Mouse (Mus musculus): ENCODE measurements around the gene Magi2. TPM values are rescaled to one million over a fixed set of nuclear protein-coding genes. Genes with fewer than 3 reads are reported as not detected.

Gene Magi2
- polyA plus RNA-seq, 1 experiment: 0.79 TPM

DNA sequence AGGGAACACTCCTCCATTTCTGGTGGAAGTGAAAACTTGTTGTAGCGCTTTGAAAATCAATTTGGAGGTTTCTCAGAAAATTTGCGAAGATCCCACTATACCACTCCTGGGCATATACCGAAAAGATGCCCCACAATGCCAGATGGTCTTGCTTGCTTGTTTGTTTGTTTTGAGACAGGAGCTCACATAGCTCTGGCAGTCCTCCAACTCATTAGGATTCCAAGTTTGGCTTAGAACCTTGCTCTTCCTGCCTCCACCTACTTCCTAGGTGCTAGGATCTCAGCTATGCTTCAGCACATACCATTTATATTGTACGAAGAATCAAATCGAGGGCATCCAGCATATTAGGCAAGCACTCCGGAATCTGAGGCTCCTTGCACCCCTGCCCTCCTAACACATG is 79.8 kb downstream of the Magi2 start:
- no peak for DNase-seq (ENCODE audit: low read depth in 1 of 2, low spot score in 2 of 2)
- Histone ChIP-seq H3K36me3 (ENCODE audit: control insufficient read depth, insufficient read depth, low read length) (no peaks in the 10 kb centered on the region), H3K27me3 (ENCODE audit: control insufficient read depth, insufficient read depth, low read length) (no peaks in the 10 kb centered on the region), H3K4me1 (ENCODE audit: control insufficient read depth, insufficient read depth, insufficient read length) (no peaks in the 10 kb centered on the region), H3K4me3 (ENCODE audit: extremely low read depth, insufficient read depth, insufficient read length) (no peak overlapping the region), H3K27ac (ENCODE audit: insufficient read depth, low read length) (no peak overlapping the region)
- 90% methylated on average over 6 of the region's 6 CpGs for WGBS
- TF ChIP-seq CTCF (IDR thresholded peaks at IDR 0.05; ENCODE audit: extremely low read depth, insufficient read depth, insufficient read length, insufficient replicate concordance) (no peak), POLR2A (IDR thresholded peaks at IDR 0.05; ENCODE audit: low read depth, low read length) (no peak)

DNA sequence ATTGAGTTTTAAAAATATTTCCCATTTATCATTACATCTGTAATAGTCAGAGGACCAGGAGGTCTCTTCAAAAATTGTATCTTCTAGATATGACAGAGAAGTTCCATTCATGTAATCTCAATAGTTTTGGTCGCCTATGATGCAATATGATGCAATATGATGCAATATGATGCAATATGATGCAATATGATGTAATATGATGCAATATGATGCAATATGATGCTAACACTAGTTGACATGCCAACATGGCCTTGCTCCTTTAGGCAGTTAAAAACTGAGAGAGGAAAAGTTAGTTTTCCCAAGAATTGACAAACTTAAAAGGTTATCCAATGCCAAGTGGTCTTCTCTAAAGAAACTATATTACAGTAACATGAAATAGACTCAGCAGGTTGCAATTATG is 83.0 kb downstream of the Magi2 start:
- TF ChIP-seq CTCF (IDR thresholded peaks at IDR 0.05; ENCODE audit: extremely low read depth, insufficient read depth, insufficient read length, insufficient replicate concordance): no peak
- no peak for TF ChIP-seq POLR2A (IDR thresholded peaks at IDR 0.05; ENCODE audit: low read depth, low read length)
- no peak overlapping the region for H3K27ac ChIP-seq (ENCODE audit: insufficient read depth, low read length)
- DNase-seq (ENCODE audit: low read depth in 1 of 2, low spot score in 2 of 2): no peak
- no peaks in the 10 kb centered on the region for H3K27me3 ChIP-seq (ENCODE audit: control insufficient read depth, insufficient read depth, low read length)
- 67% methylated on average over 1 of the region's 1 CpGs for WGBS
- no peaks in the 10 kb centered on the region for H3K36me3 ChIP-seq (ENCODE audit: control insufficient read depth, insufficient read depth, low read length)
- no peaks in the 10 kb centered on the region for H3K4me1 ChIP-seq (ENCODE audit: control insufficient read depth, insufficient read depth, insufficient read length)
- H3K4me3 ChIP-seq (ENCODE audit: extremely low read depth, insufficient read depth, insufficient read length): no peak overlapping the region

DNA sequence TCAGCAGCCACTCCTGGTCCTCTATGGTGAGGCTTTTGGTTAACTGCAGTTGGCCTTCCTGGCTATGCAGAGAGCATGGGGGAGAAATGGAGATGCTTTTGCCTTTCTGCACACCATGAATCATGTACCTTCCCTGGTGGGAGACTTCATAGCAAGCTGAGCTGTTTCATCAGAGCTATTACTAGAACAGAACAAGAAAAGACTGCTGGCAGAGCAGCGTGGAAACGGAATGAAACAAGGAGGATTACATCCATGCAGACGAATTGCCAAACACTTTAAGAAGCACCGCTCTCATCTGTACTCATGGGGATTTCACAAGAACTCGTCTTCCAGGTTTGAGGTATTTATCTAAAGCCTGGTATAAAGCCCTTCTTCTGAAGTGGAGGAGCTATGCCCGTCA is 95.7 kb downstream of the Magi2 start:
- no peak for DNase-seq (ENCODE audit: low read depth in 1 of 2, low spot score in 2 of 2)
- H3K27me3 ChIP-seq (ENCODE audit: control insufficient read depth, insufficient read depth, low read length): no peaks in the 10 kb centered on the region
- no peak overlapping the region for H3K27ac ChIP-seq (ENCODE audit: insufficient read depth, low read length)
- H3K4me1 ChIP-seq (ENCODE audit: control insufficient read depth, insufficient read depth, insufficient read length): no peaks in the 10 kb centered on the region
- H3K4me3 ChIP-seq (ENCODE audit: extremely low read depth, insufficient read depth, insufficient read length): no peak overlapping the region
- H3K36me3 ChIP-seq (ENCODE audit: control insufficient read depth, insufficient read depth, low read length): no peaks in the 10 kb centered on the region
- 84% methylated on average over 6 of the region's 6 CpGs for WGBS
- TF ChIP-seq CTCF (IDR thresholded peaks at IDR 0.05; ENCODE audit: extremely low read depth, insufficient read depth, insufficient read length, insufficient replicate concordance) (no peak), POLR2A (IDR thresholded peaks at IDR 0.05; ENCODE audit: low read depth, low read length) (no peak)

DNA sequence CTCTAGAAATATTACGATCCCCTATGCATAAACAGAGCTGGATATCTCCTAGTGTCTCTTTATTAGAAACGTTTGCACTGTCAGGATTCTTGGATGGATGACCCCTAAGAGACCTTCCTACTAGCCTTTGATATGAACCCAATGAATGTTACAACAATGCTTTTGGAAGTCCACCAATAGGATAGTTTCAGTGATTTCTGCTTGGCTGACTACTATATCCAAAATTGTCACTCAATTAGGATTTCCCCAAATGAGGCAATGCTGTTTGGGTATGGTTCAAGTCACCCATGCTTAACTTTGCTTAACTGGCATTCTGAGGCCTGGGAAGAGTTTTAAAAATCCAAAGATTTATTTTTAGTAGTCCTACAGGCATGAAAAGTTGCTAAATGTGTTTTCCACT is 110.7 kb downstream of the Magi2 start:
- no peak overlapping the region for H3K27ac ChIP-seq (ENCODE audit: insufficient read depth, low read length)
- 72% methylated on average over 2 of the region's 2 CpGs for whole genome bisulfite sequencing
- no peaks in the 10 kb centered on the region for H3K27me3 ChIP-seq (ENCODE audit: control insufficient read depth, insufficient read depth, low read length)
- no peak for DNase-seq (ENCODE audit: low read depth in 1 of 2, low spot score in 2 of 2)
- H3K4me3 ChIP-seq (ENCODE audit: extremely low read depth, insufficient read depth, insufficient read length): no peak overlapping the region
- no peaks in the 10 kb centered on the region for H3K36me3 ChIP-seq (ENCODE audit: control insufficient read depth, insufficient read depth, low read length)
- H3K4me1 ChIP-seq (ENCODE audit: control insufficient read depth, insufficient read depth, insufficient read length): no peaks in the 10 kb centered on the region
- TF ChIP-seq CTCF (IDR thresholded peaks at IDR 0.05; ENCODE audit: extremely low read depth, insufficient read depth, insufficient read length, insufficient replicate concordance) (no peak), POLR2A (IDR thresholded peaks at IDR 0.05; ENCODE audit: low read depth, low read length) (no peak)

DNA sequence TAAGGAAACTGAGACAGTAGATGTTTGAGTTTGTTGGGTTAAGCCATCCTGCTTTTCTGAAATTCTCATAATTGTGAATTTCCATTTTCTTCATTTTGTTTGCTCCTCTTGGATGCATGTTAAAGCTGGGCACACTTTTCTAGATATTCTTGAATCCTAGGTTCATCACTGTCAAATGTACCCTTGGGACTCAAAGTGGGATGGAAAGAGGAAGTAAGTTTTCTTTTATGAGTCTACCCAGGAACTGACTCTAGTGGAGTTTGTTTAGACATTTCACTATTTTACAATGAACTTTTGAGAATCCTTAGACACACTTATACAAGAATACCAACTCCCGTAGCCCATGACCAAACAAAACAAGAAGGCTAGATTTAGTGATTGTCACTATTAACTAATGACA is 141.3 kb downstream of the Magi2 start:
- TF ChIP-seq CTCF (IDR thresholded peaks at IDR 0.05; ENCODE audit: extremely low read depth, insufficient read depth, insufficient read length, insufficient replicate concordance) (no peak), POLR2A (IDR thresholded peaks at IDR 0.05; ENCODE audit: low read depth, low read length) (no peak)
- no peak for DNase-seq (ENCODE audit: low read depth in 1 of 2, low spot score in 2 of 2)
- 73% methylated on average over 1 of the region's 1 CpGs for WGBS
- Histone ChIP-seq H3K36me3 (ENCODE audit: control insufficient read depth, insufficient read depth, low read length) (no peaks in the 10 kb centered on the region), H3K27ac (ENCODE audit: insufficient read depth, low read length) (no peak overlapping the region), H3K4me1 (ENCODE audit: control insufficient read depth, insufficient read depth, insufficient read length) (no peaks in the 10 kb centered on the region), H3K27me3 (ENCODE audit: control insufficient read depth, insufficient read depth, low read length) (no peaks in the 10 kb centered on the region), H3K4me3 (ENCODE audit: extremely low read depth, insufficient read depth, insufficient read length) (no peak overlapping the region)

DNA sequence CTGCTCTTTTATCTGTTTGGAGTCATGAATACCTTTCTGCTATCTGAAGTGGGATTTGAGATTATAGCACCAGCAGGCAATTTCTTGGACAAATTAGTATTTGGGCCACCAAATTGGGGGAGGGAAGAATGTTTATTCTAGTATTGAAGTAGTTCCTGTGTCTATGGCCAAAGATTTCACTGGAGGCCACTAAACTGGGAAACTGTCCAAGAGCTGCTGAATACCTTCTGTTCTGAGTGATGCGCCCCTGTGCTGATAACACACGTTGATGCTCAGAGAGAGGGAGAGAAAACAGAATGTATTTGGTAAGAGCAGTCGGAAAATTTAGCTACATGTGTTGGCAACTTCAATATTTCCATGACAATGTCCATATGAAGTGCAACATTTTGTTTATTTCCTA is 169.0 kb downstream of the Magi2 start:
- Histone ChIP-seq H3K27ac (ENCODE audit: insufficient read depth, low read length) (no peak overlapping the region), H3K4me1 (ENCODE audit: control insufficient read depth, insufficient read depth, insufficient read length) (no peaks in the 10 kb centered on the region), H3K27me3 (ENCODE audit: control insufficient read depth, insufficient read depth, low read length) (no peaks in the 10 kb centered on the region), H3K4me3 (ENCODE audit: extremely low read depth, insufficient read depth, insufficient read length) (no peak overlapping the region), H3K36me3 (ENCODE audit: control insufficient read depth, insufficient read depth, low read length) (no peaks in the 10 kb centered on the region)
- TF ChIP-seq CTCF (IDR thresholded peaks at IDR 0.05; ENCODE audit: extremely low read depth, insufficient read depth, insufficient read length, insufficient replicate concordance): no peak
- no peak for TF ChIP-seq POLR2A (IDR thresholded peaks at IDR 0.05; ENCODE audit: low read depth, low read length)
- DNase-seq (ENCODE audit: low read depth in 1 of 2, low spot score in 2 of 2): no peak
- WGBS: 77% methylated on average over 3 of the region's 3 CpGs

DNA sequence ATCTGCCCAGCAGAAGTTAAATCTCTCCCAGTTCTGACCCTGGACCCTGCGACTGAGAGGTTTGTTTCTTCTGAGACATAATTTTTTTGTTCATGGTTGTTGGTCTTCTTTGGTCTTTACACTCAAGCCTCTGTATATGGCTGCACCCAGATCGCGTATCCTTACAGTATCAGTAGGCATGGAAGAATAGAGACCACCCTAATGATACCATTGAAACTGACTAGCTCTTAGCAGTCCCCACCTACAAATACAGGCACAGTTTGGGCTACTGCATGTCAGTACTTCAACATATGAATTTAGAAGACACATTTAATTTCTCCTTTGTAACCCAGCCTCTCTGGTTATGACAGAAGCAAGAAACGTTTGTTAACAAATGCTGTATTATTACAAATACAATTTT is 173.5 kb downstream of the Magi2 start:
- H3K27ac ChIP-seq (ENCODE audit: insufficient read depth, low read length): no peak overlapping the region
- H3K4me3 ChIP-seq (ENCODE audit: extremely low read depth, insufficient read depth, insufficient read length): no peak overlapping the region
- H3K27me3 ChIP-seq (ENCODE audit: control insufficient read depth, insufficient read depth, low read length): no peaks in the 10 kb centered on the region
- no peak for DNase-seq (ENCODE audit: low read depth in 1 of 2, low spot score in 2 of 2)
- WGBS: 88% methylated on average over 4 of the region's 4 CpGs
- no peaks in the 10 kb centered on the region for H3K36me3 ChIP-seq (ENCODE audit: control insufficient read depth, insufficient read depth, low read length)
- TF ChIP-seq CTCF (IDR thresholded peaks at IDR 0.05; ENCODE audit: extremely low read depth, insufficient read depth, insufficient read length, insufficient replicate concordance) (no peak), POLR2A (IDR thresholded peaks at IDR 0.05; ENCODE audit: low read depth, low read length) (no peak)
- H3K4me1 ChIP-seq (ENCODE audit: control insufficient read depth, insufficient read depth, insufficient read length): no peaks in the 10 kb centered on the region
